Mouse (Mus musculus) urinary bladder, adult 18-20 months (tissue): ENCODE results near the gene Isoc2b.
"Not testable (repeated sequence)": the region's sequence is repeated elsewhere in the genome, so short reads cannot be mapped to it uniquely, and the experiment has no call there.

Source experiments
- DNase-seq, 2 experiments: peaks; one replicate each; pipeline ENCODE4 v3.0.0; 2022; ENCODE audit warnings: low spot score in 2 of 2, mixed read lengths in 2 of 2

Isoc2b gene

DNA sequence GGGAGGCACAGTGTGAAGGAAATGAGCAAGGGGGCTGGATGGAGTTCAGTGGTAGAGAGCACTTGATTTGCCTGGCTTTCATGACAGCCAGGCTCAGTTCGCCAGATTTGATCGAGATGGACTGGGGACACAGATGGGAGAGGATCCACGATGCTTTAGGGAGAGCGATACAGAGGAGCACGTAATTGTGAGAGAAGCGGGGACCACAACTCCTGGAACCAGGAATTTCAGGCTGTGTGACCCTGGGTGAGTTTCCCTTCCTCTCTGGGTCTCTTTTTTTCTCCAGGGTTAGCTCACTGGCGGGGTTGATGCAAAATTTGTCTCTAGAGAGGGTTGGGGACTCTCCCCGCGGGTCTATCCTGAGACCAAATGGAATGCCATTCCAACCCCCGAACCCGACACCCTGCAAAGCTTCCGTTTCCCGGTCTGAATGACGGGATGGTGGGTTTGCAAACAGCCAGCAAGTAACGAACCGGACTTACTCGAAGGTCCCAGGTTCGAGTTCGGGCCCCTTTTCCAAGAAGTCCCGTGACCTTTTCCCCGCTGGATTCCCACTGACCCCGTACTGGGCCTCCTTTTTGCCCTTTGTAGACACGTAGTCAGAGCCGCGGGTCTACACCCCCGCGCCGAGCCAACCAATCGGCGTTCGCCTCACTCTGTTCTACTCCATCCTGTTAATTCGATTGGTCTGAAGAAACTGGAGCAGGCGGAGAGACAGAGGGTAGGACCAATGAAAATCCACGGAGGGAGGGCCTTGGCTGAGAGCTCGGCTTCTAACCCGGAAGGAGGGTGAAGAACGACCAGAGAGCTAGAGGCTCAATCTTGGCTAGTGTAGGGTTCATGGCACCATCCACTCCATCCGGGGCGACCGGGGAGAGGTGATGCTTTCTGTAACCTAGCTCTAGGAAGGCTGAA is 4.2 kb downstream of the Isoc2b start:
- DNase-seq, result peak; percentile 94 to 97

DNA sequence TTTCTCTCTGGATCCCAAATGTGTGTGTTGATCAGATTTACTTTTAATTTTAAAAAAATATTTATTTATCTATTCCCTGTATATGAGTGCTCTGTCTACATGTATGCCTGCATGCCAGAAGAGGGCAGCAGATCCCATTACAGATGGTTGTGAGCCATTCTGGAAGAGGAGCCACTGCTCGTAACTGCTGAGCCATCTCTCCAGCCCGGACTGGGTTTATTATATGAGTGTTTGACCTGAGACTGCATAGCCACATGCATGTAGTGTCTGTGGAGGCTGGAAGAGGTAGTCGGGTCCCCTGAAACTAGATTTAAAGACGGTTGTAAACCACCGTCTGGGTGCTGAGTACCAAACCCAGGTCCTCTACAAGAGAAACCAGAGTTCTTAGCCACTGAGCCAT is 5.0 kb downstream of the Isoc2b start:
- DNase-seq, result no peak

DNA sequence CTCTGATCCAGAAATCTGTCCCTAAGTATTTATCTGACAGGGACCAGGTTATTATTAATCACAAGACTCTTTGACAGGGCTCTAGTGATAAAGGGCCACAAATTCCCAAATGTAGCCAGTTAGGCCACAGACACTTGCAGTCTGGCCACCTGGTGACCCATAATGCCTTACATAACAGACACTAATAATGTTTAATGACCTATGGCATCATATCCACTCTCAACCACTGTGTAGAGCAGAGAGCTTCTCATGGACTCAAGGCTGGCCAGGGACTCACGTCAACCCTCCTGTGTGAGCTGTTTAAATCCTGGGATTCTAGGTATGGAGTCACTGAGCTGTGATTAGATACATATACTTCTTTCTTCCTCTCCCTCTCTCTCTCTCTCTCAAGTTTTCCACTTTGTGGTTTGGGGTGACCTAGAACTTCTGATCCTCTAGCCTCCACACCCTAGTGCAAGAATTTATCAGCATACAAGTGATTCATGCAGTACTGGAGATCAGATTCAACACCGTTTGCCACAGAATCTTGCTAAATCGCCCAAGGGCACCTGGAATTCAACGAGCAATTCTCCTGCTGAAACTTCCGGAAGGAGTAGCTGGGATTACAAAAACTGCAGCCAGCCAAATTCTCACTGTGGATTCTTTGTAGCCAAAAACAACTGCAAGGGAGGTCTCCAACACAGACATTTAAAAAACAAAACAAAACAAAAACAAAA is 5.8 kb downstream of the Isoc2b start:
- DNase-seq, result no peak

DNA sequence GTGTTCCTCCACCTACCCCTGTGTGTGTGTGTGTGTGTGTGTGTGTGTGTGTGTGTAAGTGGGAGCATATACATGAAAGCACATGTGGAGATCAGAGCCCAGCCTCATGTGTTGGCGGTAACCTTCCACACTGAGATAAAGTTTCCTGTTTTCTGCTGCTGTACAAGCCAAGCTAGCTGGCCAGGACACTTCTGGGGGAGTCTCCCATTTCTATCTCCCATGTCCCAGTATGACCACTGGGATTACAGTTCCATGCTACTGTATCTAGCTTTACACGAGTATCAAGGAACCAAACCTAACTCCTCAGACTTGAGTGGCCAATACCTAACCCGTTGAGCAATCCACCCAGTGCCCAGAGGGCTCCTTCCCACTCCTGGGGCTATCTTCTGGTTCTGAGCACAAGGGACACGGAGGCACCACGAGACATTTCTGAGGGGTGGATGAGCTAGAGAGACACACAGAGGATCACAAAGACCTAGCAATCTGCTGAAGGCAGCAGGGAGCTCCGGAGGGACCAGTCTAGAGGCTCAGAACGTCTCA is 6.4 kb downstream of the Isoc2b start:
- no peak for DNase-seq

DNA sequence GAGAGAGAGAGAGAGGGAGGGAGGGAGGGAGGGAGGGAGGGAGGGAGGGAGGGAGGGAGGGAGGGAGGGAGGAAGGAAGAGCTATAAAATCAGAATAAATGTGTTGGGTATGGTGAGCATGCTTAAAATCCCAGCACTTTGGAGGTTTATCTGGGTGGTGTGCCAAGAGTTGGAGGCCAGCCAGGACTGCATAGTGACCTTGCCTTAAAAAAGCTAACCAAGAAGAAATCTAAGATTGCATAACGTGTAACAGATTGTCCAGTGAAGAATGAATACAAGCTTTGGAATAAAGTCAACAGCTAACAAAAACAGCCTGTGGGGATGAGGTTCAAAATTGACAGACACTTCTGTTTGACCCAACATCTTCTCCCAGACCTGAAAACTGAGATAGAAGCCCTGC is 7.0 kb downstream of the Isoc2b start:
- DNase-seq, result peak in 1 of 2 experiments; percentile 42

DNA sequence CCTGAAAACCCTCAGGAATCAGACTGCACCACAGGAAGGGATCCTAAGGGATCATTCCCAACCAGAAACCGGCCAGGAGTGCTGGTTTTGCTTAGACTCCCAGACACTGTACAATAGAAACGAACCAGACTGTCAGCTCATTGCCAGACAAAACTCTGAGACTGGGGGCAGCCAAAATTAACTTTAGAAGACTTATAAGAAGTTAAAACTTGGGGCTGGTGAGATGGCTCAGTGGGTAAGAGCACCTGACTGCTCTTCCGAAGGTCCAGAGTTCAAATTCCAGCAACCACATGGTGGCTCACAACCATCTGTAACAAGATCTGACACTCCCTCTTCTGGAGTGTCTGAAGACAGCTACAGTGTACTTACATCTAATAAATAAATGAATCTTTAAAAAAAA is 9.1 kb downstream of the Isoc2b start:
- DNase-seq, result not testable (repeated sequence)

DNA sequence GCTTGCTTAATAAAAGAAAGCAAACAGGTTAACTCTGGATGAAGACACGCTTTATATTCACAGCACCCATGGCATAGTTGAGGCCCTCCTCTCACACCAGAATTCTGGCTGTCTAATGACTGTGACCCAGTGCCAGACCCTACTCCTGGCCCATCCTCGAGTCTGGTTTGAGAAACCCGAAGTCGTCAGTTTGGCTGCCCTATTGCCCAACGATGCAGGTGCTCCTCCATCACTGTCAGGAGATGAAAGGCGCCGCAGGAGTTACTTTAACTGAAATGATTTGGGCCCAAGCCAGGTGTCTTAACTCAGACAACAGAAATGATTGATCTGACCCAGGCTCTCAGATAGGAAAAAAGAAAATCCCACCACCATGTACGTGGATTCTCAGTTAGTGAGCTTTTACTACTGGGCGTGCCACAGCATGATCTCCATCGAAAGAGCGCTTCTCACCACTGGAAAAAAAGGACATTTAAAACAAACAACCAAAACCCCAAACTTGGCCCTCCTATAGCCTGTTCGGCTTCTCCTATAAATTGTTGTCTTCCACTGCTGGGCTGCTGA is 10.6 kb downstream of the Isoc2b start:
- DNase-seq, result no peak

DNA sequence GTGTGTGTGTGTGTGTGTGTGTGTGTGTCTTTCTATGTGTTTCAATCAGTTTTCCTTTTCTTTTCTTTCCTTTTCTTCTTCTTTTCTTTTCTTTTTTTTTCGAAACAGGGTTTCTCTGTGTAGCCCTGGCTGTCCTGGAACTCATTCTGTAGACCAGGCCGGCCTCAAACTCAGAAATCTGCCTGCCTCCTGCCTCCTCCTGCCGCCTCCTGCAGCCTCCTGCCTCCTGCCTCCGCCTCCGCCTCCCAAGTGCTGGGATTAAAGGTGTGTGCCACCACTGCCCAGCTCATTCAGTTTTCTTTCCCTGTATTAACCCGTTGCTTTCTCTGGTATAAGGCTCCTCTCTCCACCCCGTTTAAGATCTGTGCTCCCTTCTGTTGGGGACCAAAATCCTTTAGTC is 12.7 kb downstream of the Isoc2b start:
- no peak for DNase-seq

DNA sequence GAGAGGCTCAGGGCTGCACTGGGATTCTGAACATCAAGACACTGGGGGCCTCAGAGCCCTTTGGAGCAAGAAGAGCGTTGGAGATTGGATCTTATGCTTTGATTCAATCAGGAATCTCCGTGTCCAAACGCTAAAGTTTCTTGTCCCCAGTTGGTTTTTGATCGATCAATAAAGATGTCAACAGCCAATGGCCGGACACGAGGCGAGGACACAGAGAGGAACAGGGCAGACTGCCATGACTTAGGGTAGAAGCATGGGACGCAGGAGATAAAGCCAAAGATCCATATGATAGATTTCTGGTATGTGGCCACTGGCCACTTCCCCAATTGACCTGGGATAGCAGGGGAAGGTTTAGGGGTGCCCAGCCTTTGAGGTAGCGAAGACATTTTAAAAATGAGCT is 13.6 kb downstream of the Isoc2b start:
- DNase-seq, result no peak

DNA sequence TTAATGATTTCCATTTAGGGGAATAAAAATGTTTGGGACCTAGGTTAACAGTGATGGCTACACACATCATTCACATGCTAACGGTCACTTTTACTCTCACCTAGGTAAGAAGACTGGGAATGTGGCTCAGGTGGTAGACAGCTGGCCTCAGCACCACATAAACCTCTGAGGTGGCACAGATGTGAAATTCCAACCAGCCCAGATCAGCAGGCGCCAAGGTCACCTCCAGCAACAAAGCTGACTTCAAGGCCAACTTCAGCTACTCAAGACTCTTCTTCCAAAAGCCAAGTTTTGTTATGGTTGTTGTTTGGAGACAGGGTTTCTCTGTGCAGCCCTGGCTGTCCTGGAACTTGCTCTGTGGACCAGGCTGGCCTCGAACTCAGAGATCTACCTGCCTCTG is 16.4 kb downstream of the Isoc2b start:
- no peak for DNase-seq

DNA sequence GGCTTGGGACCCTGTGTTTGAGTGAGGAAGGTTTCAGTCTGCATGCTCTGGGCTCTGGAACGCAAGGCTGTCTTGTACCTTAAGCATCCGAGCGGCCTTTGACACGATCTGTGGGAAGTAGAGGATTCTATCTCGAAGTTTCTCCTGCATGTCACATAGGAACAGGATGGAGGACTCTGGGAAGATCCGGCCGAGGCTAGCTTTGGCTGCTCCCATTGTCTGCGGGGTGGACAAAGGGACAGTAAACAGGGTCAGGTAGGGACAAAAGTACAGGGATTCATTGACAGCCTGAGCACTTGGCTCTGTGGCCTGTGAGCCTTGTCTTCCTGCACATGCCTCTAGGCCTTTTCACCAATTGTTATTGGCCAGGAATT is 18.8 kb downstream of the Isoc2b start:
- no peak for DNase-seq

DNA sequence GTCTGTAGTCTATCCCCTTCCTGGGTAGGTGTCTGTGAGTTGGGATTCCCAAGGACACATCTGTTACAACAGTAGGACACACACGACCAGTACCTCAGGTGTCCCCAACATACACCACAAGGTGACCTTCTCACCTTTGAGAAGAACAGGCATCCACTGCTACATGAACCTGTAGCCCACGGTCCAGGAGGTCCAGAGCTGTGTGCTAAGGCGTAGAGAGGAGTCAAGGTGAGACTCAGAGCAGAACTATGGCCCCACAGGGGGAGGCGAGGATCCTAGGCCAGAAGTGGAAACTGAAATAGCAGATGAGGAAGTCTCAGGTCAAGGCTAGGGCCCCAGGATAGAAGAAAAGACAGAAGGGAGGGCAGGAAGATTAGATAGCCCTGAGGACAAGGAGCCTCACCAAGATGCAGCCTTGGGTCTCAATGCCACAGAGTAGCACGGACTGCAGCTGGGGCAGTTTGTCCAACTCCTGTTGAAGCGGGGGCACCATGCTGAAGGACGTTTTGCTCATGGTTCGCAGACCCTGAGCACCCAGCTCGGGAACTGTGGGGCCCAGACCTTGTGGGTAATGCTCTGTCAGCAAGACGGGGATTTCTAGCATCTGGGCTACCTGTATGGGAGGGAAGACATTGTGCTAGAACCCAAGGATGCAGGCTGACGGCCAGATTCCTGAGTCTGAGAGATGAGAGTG is 19.3 kb downstream of the Isoc2b start:
- no peak for DNase-seq

DNA sequence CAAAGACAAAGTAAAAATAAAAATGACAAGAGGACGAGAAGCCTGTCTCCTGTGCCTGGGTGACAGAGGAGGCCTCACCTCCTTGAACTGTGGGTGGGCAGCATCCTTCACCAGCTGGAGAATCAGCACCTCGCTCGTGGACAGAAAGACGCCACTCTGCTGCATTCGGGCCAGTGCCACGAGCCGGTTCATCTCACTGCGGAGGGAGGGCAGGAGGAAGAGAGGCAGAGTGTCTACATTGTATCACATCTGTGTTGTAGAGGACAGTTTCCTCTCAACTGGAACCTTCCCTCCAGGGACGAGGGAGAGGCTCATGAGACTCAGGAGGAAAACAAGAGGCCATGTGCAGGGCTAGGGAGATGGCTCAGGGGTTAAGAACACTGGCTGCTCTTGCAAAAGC is 20.7 kb downstream of the Isoc2b start:
- DNase-seq, result no peak

DNA sequence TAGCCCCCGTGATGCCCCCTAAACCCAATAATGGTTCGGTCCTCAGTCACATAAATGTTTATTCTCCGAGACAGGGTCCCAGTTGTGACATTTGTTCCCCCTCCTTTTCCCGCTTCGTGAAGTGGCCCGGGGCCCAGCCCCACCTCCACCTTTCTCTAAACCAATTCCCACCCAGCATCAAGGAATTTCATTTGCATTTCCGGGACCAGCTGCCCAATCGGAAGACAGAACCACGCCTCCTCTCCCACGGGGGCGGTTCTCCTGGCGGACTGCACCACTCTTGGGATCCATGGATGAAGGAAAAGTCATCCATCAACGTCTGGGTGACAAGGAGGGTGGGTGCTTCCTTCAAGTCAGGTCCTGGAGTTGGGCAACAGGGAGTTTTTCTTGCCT is 25.1 kb downstream of the Isoc2b start:
- DNase-seq, result no peak

DNA sequence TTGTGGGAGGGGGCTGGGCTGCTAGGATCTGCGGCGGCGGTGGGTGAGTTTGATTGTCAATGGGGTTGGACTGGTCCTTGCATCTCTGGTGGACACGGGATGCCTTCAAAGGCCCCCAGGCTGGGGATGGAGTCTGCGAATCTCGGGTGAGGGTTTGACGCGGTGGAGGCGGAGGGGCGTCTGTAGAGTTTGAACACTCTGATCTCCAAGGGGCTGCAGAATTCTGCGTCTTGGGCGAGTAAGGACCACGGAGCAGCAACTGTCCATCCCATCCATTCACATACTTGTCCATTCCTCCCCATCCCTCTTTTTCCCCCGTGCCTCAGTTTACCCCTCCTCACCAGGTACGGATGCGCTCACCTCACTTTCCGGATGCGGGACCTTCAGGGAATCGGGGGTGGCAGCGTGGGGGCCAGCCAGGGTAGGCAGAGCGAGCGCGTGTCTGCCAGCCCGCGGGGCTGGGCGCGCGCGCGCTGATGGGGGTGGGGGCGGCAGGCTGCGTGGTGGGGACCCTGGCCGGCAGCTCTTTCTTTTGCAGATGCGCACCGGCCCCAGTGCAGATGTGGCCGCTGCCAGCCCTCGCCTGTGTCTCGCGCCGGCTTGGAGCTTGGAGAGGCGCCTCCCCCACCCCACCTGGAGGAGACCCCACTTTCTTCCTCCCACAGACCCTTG is 25.7 kb downstream of the Isoc2b start, which contains the start of gene Shisa7:
Shisa7 (minus strand) TSS at position 452 of the 672 bp plus-strand sequence.
- DNase-seq, result no peak

DNA sequence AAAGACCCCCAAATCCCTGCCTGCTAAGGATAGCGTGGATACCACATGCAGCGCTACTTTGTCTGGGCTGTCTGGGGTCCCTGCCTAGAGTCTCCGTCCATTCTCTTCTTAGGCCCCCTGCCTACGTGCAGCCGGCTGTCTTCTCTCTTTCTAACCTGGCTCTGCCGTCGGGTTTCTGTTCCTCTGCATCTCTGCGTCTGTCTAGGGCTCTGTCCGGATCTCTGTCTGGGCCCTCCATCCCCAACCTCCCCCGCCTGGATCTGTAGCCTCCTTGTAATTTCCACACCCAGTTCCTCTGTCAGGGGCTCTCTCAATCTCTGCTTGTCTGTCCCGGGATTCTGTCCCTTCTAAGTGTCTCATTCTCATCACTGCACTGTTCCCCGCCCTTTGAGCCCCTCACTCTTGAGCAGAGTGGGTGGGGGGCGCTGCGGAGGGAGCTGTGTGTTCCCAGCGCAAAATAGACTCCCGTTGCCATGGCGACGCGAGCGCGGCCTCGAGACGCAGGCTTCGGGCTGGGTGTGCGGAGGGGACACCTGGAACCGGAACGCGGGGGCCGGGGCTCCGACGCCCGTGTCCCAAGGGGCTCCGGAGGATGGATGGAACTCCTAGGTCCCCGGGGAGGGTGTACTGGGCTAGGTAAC is 26.3 kb downstream of the Isoc2b start:
- DNase-seq, result no peak

DNA sequence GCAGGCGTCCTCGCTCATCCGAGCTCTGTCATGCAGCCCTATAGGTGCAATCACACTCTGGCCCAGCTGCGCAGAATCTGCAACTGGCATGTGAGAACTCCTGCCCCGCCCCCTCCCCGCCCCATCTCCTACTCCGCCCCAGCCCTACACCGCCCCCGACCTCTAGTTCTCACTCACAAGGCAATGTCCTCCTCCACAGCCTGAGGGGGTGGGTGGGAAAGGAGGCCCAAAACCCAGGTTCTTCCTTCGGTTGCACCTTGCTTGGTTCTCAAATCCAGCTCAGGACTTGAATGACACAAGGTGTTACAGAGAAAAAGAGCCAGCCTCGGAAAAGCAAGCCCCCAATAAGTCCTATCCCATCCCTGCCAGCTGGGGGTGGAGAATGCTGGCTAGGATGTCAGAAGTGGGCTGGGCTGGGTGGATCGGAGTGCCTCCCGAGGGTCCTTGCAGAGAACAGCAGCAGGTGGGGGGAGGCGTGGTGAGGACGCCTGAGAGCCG is 27.4 kb downstream of the Isoc2b start:
- DNase-seq, result no peak

DNA sequence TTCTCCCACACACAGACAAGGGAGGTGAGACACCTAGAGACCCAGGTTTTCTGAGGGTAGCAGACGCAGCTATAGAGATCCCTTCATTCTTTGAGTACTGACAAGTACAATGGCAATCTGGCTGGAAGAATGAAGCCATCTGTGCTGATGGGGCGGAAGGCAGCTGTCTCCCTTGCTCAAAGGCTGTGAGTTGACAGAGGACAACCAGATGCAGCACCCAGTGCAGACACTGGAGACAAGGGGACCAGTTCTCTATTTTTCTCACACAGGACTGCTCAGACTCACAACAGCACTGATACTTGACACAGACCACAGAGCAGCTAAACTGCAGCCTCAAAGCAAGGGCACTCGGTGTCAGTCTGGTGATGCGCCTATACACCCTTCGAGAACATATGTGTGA is 28.0 kb downstream of the Isoc2b start:
- no peak for DNase-seq

DNA sequence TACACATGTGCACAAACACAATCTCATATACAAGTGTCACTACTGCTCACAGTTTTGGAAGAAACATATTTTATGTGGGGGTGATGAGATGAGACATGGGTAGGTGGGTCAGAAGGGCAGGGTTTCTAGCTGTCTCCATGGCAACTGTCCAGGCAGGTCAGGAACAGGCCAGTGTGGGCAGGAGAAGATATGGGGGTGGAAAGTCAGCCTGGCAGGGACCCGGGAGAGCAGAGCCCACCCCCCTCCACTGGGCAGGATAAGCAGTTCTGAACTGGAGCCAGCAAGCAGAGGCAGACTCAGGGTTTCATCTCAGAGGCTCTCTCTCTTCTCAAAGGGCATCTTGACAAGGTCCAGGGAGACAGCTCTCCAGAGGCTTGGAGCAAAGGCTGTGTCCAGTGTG is 32.4 kb downstream of the Isoc2b start:
- no peak for DNase-seq

DNA sequence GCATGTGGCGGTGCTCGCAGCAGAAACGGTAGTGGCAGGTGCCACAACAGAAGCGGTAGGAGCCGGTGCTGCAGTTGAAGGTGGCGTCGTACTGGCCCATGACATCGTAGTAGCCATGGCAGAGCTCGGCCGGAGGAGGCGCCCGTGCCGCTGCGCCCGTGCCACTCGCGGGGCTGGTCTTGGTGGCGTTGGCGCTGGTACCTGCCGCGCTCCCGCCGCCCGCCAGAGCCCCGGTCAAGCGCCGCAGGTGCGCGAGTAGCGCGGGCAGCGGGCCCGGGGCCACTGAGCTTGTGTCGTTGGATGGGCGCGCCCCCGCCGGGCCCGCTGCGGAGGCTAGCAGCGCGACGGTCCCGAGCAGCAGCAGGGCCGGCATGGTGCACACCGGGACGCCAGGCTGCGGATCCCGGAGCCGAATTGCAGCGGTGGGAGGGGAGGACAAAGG is 33.7 kb downstream of the Isoc2b start:
- peak; percentile 50 to 55 for DNase-seq
